Mouse (Mus musculus) lung, postnatal 0 days (tissue): ENCODE data around the gene Txndc11.

Experiments
- CTCF ChIP-seq: IDR thresholded peaks from 2 replicates; pipeline ENCODE4 v1.5.1; 2016; ENCODE audit warnings: antibody characterized with exemption, mild to moderate bottlenecking
- EP300 ChIP-seq: IDR thresholded peaks from 2 replicates; pipeline ENCODE4 v1.6.1; 2016; ENCODE audit warnings: antibody characterized with exemption, mild to moderate bottlenecking, control low read depth

DNA sequence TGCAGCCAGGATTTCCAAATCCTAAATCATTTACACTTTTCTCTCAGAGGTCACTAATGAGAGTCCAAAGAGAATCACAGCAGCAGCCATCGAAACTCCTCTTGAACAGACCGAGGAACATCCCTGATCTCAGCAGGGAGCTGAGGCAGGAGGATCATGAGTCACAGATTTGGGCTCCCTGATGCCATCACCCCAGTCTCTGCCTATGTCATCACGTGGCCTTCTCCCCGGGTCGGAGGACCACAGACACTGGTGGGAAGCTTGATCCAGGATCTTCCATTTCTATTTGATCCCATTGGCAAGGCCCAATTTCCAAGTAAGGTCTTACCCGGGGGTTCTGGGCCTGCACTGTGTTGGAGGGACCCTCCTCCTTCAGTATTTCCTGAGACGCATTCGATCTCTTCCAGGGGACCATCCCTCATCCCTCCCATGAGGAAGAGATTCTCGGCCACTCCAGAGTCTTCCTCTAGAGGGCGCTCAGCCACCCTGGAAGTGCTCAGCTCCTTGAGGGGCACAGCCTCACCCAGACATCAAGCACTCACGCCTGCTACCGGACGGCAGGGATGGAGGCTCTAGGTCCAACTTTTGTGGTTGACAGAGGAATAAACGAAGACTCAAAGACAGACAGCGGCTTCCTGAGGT is 98.5 kb downstream of the Txndc11 start:
- TF ChIP-seq CTCF, result peak; percentile 96
- TF ChIP-seq EP300, result no peak
